Mouse (Mus musculus) right cerebral cortex, adult 2 months (tissue): ENCODE data around the gene Figla.
A peak's percentile ranks its signal among the peaks of the same experiment; 100 is the strongest.
"Not testable (repeated sequence)": the region's sequence is repeated elsewhere in the genome, so short reads cannot be mapped to it uniquely, and the experiment has no call there.

Source experiments
- DNase-seq, 2 experiments: peaks; one replicate each; pipeline ENCODE4 v3.0.0; 2021 to 2022; ENCODE audit warnings: low spot score in 2 of 2

The Figla gene

DNA sequence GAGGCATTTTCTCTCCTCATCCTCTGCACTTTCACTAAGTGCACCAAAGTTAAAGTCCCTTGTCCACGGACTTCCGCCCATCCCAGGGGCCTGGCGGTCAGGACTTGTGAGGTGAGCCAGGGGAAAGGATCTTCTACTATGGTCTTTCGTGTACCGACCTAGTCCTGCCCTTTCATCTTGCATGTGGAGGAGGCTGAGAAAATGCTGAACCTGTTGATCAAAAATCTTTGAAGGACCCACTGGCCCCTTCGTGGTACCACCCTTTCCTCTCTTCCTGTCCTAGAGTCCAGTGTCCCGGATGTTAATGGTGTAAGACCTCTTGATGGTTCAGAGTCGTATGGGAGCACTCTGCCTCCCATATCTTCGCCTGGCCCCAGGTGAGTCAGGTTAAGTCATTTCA is at the start of gene Figla:
Gene Figla, plus strand, starts transcription at position 301 of the 400 bp plus-strand sequence.
- DNase-seq = no peak

DNA sequence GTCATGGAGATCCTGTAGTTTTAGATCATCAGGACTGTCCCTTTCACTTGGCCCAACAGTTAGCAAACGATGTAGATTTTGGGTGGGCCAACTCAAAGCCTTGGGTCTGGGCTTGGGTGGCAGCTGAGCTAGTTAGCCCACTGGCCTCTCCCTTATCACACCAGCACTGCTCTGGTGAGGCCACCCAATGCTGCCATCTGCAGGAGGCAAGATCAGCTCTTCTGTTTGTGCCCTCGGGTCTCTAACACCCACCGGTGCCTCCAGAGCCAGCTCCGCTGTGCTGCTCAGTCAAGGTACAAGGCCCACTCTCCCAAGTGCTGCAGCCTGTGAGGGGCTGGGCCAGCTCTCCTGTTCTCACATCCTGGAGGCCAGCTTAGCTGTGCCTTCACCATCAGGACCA is 49.3 kb upstream of the Figla start:
- DNase-seq = no peak

DNA sequence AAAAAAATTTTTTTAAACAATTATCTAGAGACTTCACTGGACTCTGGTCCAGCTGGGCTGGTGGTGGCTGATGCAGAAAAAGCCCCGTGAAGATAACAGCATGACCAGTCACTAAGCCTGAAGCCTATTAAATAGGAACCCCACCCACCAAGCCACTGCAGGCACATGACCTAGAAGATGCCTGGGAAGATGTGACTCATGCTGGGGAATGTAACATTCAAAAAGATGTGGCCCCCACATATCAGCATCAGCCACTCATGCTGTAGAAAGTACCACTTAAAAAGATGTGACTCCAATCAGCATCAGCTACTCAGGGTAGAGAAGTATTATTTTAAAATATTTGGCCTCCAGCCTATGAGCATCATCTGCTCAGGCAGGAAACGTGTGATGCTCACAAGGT is 46.1 kb upstream of the Figla start:
- no peak for DNase-seq

DNA sequence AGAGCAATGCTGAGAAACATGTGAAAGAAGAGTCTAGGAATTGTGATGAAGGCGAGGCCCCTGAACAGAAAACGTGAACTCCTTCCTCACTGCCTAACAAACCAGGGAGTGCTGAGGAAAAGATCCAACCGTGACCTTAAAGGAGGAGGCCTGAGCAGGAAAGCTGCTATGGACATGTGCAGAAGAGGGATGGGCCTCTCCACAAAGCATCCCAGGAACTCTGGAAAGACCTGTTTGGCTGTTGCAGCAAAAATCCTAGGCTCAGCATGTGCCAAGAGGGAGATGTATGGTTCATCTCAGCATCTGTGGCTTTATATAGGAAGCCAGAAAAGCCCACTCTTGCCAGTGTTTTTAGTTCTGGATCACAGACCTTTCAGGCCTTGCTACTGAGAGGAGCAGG is 43.3 kb upstream of the Figla start:
- no peak for DNase-seq

DNA sequence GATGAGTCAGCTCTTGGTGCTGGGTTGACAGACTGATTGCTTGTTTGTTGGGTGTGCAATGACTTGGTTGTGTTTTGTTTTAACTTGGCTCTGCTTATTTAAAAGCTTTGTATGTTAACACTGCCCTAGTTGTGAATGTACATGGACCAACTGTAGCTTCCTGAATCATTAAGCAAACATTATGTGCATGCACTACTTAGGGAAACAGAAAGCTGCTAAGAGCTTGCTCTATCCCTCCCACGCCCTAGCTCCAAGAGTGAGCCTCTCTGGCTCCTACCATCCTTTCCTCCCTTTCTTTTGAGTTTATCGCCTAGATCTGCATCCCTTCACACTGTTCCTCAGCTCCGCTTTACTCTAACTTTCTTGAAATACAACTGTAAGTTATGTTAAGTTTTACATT is 42.6 kb upstream of the Figla start:
- peak; percentile 38 to 47 for DNase-seq

DNA sequence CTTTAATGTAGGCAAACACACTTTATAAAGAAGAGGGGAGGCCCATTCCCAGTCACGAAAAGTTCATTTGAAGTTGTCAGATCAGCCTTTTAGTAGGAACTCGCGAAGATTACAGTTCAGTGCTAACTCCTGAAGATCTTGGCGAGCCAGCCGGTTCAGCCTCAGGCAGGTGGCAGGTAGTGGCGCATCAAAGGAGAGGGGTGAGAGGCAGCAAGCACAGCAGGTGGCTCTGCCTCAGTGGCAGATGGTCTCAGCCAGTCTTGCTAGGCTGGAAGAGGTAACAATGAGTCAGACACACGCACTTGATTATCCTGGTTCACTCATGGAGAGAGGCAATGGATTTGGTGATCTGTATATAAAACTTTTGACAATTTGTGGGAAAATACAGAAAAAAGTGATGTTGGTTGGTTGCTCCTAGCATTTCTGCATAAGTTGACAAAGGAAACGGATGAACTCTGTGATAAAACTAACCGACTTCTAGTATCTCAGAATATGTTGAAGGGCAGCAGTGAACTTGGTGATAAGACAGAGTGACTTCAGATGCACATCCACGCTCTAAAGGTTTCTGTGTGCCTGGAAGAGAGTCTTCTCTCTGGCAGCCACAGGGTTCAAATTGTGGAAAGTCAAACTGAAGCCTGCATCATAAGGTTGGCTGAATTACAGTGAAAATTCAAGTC is 40.9 kb upstream of the Figla start:
- DNase-seq = no peak

DNA sequence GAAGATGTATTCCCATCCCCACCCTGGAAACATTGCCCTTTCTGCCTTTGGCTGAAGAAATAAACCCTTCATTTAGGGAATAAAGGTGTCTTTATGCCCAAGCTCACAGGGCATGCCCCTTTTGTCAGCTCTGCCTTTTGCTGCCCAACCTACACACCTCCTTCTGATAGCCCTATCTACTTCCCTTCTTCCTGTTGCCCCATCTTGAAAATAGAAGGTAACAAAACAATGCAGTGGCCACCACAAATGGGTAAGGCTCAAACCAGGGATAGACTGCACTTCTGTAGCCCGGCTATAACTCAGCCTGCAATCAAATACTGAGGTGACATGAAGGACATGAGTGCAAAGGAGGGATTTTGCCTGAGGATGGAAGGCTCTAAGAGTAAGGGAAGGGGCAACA is 40.2 kb upstream of the Figla start:
- no peak for DNase-seq

DNA sequence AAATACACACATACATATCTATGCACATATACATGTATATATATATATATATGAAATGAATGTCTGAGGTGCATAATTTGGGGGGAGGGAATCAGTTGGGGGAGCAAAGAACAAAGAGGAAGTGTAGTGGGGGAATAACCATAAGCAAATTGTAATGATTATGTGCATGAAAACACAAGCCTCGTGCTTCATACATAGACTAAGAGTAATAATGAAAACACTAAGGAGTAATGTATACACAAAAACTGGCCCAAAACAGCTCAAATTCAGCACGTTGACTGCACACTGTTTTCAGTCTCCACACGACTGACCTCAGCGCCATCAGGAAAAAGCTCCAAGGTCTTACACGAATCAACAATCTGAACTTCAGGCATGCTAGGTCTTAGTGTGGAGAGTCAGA is 39.7 kb upstream of the Figla start:
- no peak for DNase-seq

DNA sequence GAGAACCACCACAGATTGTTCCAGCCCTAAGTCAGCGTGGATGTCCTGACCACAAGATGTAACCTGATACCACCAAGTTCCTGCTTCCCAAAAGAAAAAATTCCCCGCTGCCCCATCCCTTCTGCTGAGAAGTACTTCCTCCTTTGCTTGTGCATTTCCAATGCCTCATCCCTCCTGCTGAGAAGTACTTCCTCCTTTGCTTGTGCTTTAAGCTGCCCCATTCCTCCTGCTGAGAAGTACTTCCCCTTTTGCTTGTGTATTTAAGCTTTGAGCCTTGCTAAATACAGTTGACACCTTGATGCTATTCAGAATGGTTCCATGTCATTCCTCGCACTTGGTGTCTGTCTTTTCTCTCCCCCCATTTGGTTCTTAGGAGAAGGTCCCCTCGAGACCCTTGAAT is 37.2 kb upstream of the Figla start:
- DNase-seq = not testable (repeated sequence)

DNA sequence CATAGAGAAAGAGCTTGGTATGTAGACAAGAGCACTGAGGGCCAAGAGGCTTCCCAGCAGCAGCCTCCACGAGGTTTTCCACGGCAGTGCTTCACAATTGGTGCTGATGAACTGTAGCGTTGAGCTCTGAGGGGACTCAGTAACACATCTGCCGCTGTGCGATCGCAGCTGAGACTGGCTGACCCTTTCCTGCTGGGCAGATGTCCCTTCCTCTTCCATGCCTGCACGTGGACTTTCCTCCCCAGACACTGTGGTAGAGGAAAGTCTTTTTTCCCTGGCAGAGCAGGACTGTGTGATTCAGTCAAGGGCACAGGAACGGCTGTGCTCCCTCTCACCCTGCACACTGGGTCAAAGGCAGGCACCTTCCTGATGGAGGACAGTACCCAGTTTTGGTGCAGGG is 31.6 kb upstream of the Figla start:
- no peak for DNase-seq

DNA sequence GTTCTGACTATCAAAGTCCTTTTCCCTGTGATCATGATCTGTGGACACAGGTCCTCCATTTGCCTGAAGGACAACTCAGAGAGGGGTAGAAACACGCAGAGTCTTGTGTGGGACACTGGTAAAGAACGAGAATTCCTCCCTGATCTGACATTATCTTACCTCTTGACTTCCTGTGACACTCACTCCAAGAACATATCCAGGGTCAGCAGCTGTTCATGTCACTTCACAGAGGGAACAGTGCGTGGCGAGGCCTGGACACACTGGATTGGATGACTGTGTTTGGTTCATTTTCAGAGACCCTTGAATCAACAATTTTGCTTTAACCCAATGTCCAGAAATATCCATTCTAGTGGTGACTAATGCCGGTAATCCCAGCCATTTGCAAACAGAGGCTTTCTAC is 26.4 kb upstream of the Figla start:
- not testable (repeated sequence) for DNase-seq

DNA sequence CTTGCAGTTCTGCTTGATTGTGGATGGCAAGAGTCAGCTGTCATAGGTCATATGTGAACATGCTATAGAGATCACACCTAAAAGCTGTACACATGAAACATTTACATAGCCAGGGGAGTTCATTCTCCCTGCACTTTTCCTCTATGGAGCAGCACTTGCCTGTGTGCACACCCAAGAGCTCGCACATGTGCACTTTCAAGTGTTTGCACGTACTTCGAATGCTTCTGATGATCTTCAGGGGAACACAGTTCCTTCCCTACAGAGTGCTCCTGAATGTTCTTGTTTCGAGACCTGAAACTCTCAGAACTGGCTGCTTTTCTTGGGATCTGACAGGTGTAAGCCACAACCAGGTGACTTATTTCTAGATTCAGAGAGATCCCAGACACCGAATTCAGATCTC is 25.2 kb upstream of the Figla start:
- not testable (repeated sequence) for DNase-seq

DNA sequence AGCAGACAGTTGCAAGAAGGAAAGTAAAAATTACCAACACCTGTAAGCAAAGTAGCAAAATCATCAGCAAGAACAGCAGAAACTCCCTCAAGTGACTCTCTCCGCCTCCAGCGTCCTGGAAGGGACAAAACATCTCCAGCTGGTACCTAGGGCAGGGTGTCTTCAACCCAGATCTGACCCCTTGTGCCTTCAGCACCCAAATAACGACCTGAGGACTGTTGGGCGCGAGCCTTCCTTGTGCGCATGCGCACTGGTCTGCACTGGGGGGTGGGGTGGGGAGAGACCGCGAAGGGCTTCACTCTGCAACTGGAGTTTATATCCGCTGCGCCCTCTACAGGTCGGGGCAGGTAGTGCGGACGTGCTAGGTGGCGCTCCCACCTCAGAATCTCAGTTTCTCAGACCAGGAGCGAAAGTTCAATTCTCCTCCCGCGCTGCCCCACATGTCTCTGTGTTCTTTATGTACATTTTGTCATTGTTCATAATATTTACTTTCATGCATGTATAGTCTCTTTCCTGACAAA is 12.5 kb upstream of the Figla start:
- DNase-seq = no peak

DNA sequence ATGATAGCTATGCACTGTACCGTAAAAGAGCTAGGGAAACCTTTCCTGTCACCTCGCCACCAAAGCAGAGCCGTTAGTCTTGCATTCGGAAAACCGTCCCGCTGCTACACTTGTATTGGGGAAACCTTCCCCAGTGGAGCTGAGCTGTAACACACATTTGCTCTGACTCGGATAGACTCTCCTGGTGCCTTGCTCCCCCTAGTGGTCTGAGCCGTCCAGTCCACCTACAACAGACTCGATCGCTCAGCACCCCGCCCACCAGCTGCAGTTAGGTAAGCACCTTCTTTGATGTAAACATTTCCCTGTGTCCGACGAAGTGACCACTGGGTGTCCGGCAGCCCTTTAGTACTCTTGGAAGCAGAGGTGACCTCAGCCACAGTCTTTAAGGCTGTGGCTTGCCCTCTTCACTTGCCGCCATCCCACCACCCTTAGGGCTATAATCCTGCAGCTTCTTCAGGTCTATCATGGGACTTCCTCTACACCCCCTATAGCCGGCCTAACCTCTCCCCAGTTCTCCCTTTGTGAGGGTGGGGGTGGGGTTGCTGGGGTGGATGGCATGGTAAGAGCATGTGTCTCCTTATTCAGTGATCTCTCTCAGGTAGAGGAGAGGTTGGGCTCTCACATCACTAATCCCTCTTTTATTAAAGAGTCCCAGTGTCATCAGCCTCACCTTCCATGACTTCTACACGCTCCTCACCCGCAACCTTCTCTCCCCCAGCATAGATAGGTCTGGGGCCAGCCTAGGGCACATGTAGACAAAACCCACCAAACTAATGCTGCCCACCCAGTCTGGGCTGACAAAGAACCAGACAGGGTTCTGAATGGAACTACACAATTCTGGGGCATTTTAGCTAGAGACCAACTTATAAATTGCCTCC is 11.5 kb upstream of the Figla start:
- peak; percentile 70 to 79 for DNase-seq

DNA sequence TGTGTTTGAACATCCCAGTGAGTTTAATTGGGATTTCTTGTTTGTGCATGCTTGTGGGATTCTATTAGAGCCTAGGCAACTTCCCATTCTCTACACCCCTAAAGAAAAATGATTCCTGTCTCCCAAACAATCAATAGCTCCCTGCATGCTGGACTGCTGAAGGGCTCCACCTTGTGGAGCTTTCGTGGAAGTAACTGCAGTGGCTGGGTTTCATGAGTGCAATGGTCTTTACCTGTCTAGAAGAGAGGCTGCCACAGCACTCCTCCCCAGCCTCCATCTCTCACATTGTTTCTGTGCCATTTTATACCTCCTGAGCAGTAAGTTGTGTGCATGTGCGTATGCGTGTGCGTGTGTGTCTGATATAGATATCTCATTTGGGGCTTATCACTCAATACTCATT is 6.0 kb upstream of the Figla start:
- DNase-seq = peak; percentile 74 to 79

DNA sequence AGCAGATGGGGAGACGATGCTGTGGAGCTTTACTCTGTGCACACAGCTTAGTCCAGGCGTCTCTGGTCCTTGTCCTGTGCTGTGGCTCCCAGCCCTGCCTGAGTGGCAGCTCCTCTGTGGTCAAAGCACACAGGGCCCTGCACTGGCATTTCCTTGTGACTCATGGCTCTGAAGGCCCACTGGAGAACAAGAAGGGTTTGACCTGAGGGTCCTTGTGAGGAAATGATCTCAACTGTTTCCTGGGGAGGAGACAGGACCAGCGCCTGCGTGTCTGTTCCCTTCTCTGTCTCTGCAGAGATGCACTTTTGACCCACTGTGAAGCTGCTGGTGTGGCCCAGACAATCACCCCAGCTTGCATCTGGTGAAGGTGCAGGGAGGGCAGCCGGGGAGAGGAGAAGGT is 1.2 kb upstream of the Figla start:
- DNase-seq = not testable (repeated sequence)

DNA sequence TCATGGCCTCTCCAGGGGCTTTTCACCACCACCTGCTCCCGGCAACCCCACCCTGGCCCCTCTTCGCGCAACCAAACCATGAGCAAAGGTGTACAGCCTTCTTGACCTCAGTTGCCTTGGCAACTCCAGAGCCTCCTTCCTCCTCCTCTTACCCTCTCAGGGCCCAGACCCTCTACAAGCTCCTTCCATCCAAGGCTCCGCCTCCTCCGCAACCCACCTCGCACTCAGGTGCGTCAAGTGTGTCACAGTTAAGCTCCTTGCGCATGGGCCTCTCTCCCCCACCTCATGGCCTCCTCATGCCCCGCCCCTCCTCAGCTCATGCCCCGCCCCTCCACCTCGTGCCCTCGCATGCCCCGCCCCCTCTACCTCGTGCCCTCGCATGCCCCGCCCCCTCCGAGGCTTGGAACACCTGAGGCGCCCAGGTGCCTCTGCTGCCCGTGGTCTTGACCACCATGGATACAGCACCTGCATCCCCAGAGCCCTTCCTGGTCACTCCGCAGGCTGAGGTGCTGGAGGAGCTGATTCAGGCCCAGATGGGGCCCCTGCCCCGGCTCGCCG is 901 bp downstream of the Figla start:
- DNase-seq = no peak

DNA sequence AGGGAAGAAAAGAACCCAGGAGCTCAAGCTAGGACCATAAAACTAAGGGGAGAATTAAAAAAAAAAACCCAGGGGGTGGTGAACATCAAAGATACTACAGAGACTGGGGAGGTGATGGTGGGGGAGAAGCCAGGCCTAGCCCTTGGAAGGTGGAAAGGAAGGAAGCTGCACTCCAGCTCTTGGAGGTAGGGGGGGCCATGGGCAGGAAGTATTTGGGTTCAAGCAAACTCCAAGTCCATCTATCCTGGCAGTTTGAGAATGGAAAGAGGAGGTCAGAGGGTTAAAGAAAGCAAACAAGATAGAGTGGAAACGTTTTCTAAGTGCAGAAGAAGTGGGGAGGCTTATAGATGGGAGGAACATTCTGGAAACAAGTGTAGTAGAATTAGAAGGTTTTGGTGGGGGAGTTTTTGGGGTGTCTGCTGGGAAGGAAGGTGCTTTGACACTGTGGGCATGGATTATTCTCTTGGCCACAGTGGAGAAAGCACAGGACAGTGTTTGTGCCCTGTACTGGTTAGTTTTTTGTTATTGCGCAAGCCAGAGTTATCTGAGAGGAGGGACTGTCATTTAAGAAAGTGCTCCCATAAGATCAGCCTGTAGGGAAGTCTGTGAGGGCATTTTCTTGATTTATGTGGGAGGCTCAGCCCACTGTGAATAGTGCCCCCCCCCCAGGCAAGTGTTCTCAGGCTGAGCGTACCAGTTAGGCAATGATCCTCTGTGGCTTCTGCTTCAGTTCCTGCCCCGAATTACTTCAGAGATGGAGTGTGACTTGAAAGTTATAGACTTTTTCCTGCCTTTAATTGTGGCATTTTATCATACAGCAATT is 3.7 kb downstream of the Figla start:
- DNase-seq = no peak

DNA sequence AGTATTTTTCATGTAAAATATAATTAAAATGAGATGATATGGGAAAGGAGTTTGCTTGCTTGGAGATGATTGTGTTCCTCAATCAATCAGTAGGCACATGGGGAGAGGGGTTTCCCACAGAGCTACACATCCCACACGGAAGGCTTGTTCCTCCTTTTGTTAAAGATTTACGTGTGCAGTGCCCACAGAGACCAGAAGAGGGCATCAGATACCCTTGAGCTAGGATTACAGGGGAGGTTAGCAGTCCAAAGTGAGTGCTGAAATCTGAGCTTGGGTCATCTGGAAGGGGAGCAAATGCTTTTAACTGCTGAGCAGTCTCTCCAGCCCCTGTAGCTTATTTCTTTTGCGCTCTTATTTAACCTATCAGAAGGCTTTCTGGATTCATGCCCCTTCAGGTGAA is 5.0 kb downstream of the Figla start:
- no peak for DNase-seq

DNA sequence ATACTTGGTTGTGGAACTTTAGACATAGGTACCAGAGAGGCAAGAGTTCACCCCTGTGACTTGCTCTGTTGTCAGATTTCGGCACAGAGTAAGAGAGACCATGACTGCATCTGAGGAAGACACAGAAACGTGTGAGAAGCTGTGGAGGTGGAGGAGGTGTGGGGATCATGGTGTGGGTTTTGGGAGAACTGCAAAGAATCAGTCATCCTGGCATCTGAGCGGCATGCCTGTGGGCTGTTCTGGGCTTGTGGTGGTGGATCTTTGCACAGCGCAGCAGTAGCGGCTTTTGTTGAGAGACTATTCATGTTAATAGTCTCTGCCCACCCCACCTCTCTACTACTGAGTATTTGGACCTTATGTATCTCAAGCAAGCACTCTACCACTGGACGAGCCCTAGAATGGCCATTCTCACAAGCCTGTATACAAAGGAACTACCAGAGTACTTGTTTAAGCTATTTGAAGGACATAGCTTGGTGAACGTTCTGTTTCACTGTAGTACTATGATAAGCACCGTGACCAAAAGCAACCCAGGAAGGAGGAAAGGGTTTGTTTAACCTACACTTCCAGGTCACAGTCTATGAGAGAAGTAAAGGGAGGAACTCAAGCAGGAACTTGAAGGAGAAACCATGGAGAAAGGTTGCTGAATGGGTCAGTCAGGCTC is 10.8 kb downstream of the Figla start:
- DNase-seq = peak; percentile 57 to 63

DNA sequence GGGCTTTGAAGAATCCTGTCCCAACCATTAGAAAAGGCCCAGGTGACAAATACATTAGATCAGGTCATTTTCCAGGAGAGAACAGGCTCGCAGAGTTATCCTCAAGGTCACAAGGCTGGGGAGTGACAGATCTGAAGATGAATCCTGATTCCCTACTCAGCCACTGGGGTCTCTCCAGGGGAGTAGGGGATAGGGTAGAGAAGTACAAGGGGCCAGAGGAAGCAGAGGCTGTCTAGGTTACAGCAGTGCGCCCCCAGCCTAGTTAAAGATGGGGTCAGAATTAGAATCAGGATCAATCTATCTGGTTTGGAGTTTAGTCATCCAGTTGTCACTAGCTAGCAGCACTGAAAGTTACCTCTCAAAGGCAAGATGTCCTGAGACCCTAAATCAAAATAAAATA is 12.2 kb downstream of the Figla start:
- no peak for DNase-seq
